Mouse (Mus musculus) MEL (cell line): ENCODE results near the gene Gnaz. TPM values are rescaled to one million over a fixed set of nuclear protein-coding genes. Genes with fewer than 3 reads are reported as not detected.

Experiments
- DNase-seq: peaks from one replicate; pipeline ENCODE4 v3.0.0; 2011; ENCODE audit warnings: low read depth, low spot score
- H3K27ac ChIP-seq: 2 replicates; pipeline ENCODE4 v1.5.1; 2012; ENCODE audit warnings: low read depth, mild to moderate bottlenecking, control low read depth, low read length, moderate library complexity; ENCODE audit not compliant: control insufficient read depth
- H3K27me3 ChIP-seq, 2 experiments: fragments of 150-350 bp in 1 of 2; sonication (generic) in 1 of 2; 2 replicates each; pipeline ENCODE4 v1.6.1; 2012; ENCODE audit warnings: low read length in 2 of 2, mild to moderate bottlenecking in 2 of 2, improper control_type of control experiment in 1 of 2, moderate library complexity in 1 of 2; ENCODE audit not compliant: insufficient read depth in 2 of 2, control insufficient read depth in 1 of 2
- H3K36me3 ChIP-seq, 2 experiments: 2 replicates each; pipeline ENCODE4 v1.6.1; 2012 to 2014; ENCODE audit warnings: low read length in 2 of 2, improper control_type of control experiment in 1 of 2, inconsistent platforms in 1 of 2, mild to moderate bottlenecking in 1 of 2; ENCODE audit not compliant: insufficient read depth in 2 of 2, control insufficient read depth in 1 of 2
- H3K4me1 ChIP-seq, 2 experiments: fragments of 150-350 bp in 1 of 2; sonication (generic) in 1 of 2; 2 replicates each; pipeline ENCODE4 v1.6.1; 2012; ENCODE audit warnings: low read length in 2 of 2, improper control_type of control experiment in 1 of 2, mild to moderate bottlenecking in 1 of 2; ENCODE audit not compliant: insufficient read depth in 2 of 2, control insufficient read depth in 1 of 2
- H3K4me3 ChIP-seq, 2 experiments: fragments of 150-350 bp in 1 of 2; sonication (generic) in 1 of 2; 2 replicates each; pipeline ENCODE4 v1.5.1; 2012; ENCODE audit warnings: low read depth in 2 of 2, low read length in 2 of 2, mild to moderate bottlenecking in 2 of 2, moderate library complexity in 2 of 2, control low read depth in 1 of 2, improper control_type of control experiment in 1 of 2; ENCODE audit not compliant: control insufficient read depth in 1 of 2, insufficient read depth in 1 of 2
- H3K79me2 ChIP-seq: 2 replicates; pipeline ENCODE4 v1.6.1; 2012; ENCODE audit warnings: mild to moderate bottlenecking, low read length, moderate library complexity; ENCODE audit not compliant: control insufficient read depth, poor library complexity, insufficient read depth
- H3K9ac ChIP-seq: 2 replicates; pipeline ENCODE4 v1.6.1; 2012; ENCODE audit warnings: low read depth, mild to moderate bottlenecking, control low read depth, low read length, moderate library complexity; ENCODE audit not compliant: control insufficient read depth, poor library complexity, severe bottlenecking
- H3K9me3 ChIP-seq: fragments of 150-350 bp; sonication (generic); replicated peaks from 2 replicates; pipeline ENCODE4 v1.6.1; 2012; ENCODE audit warnings: mild to moderate bottlenecking, low read length, improper control_type of control experiment, moderate library complexity; ENCODE audit not compliant: insufficient read depth
- EP300 ChIP-seq, 2 experiments: IDR thresholded peaks; 2 replicates each; pipeline ENCODE4 v1.6.1; 2011; ENCODE audit warnings: improper control_type of control experiment in 2 of 2, low read length in 2 of 2, low read depth in 1 of 2, mild to moderate bottlenecking in 1 of 2
- ETS1 ChIP-seq: IDR thresholded peaks from 2 replicates; pipeline ENCODE4 v1.6.1; 2012; ENCODE audit warnings: low read depth, mild to moderate bottlenecking, inconsistent platforms, low read length, improper control_type of control experiment, moderate library complexity
- GABPA ChIP-seq: IDR thresholded peaks from 2 replicates; pipeline ENCODE4 v1.6.1; 2012; ENCODE audit warnings: low read depth, mild to moderate bottlenecking, inconsistent platforms, low read length, improper control_type of control experiment, moderate library complexity
- JUND ChIP-seq: IDR thresholded peaks from 2 replicates; pipeline ENCODE4 v1.6.1; 2011; ENCODE audit warnings: low read depth, mild to moderate bottlenecking, improper control_type of control experiment, low read length
- KAT2A ChIP-seq: conservative IDR thresholded peaks from 2 replicates; pipeline ENCODE4 v1.6.1; 2012; ENCODE audit warnings: low read depth, low read length, improper control_type of control experiment, inconsistent platforms
- MAX ChIP-seq: IDR thresholded peaks from 2 replicates; pipeline ENCODE4 v1.6.1; 2011; ENCODE audit warnings: low read length, improper control_type of control experiment
- MEF2A ChIP-seq: IDR thresholded peaks from 2 replicates; pipeline ENCODE4 v1.6.1; 2014; ENCODE audit warnings: low read depth, mild to moderate bottlenecking, inconsistent platforms, low read length, improper control_type of control experiment; ENCODE audit not compliant: poor library complexity, insufficient replicate concordance, severe bottlenecking; ENCODE audit errors: extremely low read depth
- MYB ChIP-seq: IDR thresholded peaks from 2 replicates; pipeline ENCODE4 v1.6.1; 2011; ENCODE audit warnings: mild to moderate bottlenecking, low read depth, low read length, improper control_type of control experiment
- MYC ChIP-seq: IDR thresholded peaks from 2 replicates; pipeline ENCODE4 v1.6.1; 2011; ENCODE audit warnings: low read depth, mild to moderate bottlenecking, low read length, improper control_type of control experiment, moderate library complexity
- POLR2A ChIP-seq, 2 experiments: IDR thresholded peaks; 2 replicates each; pipeline ENCODE4 v1.6.1; 2011 to 2012; ENCODE audit warnings: low read length in 2 of 2, mild to moderate bottlenecking in 2 of 2, control low read depth in 1 of 2, improper control_type of control experiment in 1 of 2, low read depth in 1 of 2, moderate library complexity in 1 of 2; ENCODE audit not compliant: control insufficient read depth in 1 of 2, insufficient read depth in 1 of 2, poor library complexity in 1 of 2
- RAD21 ChIP-seq: IDR thresholded peaks from 2 replicates; pipeline ENCODE4 v1.6.1; 2011; ENCODE audit warnings: mild to moderate bottlenecking, low read depth, low read length, improper control_type of control experiment
- RCOR1 ChIP-seq: IDR thresholded peaks from 2 replicates; pipeline ENCODE4 v1.6.1; 2012; ENCODE audit warnings: low read depth, mild to moderate bottlenecking, inconsistent platforms, low read length, improper control_type of control experiment
- SMC3 ChIP-seq: IDR thresholded peaks from 2 replicates; pipeline ENCODE4 v1.6.1; 2011; ENCODE audit warnings: low read depth, low read length, improper control_type of control experiment
- TCF12 ChIP-seq: IDR thresholded peaks from 2 replicates; pipeline ENCODE4 v1.6.1; 2014; ENCODE audit warnings: low read depth, mild to moderate bottlenecking, inconsistent platforms, low read length, improper control_type of control experiment, moderate library complexity
- UBTF ChIP-seq: IDR thresholded peaks from 2 replicates; pipeline ENCODE4 v1.6.1; 2012; ENCODE audit warnings: low read depth, mild to moderate bottlenecking, inconsistent platforms, low read length, improper control_type of control experiment, moderate library complexity, borderline replicate concordance; ENCODE audit not compliant: insufficient read depth
- ZKSCAN1 ChIP-seq: IDR thresholded peaks from 2 replicates; pipeline ENCODE4 v1.6.1; 2012; ENCODE audit warnings: low read depth, mild to moderate bottlenecking, inconsistent platforms, low read length, improper control_type of control experiment, moderate library complexity
- polyA plus RNA-seq, 2 experiments: library from polyadenylated mRNA; stranded (reverse) in 1 of 2; unstranded in 1 of 2; fragments of >175 nt in 1 of 2; fragments of >200 nt in 1 of 2; gene quantifications; 2 replicates each; pipeline versions ENCODE4 v1.2.1 to v1.2.4; 2012; ENCODE audit warnings: low replicate concordance in 2 of 2, low read depth in 1 of 2; ENCODE audit not compliant: insufficient read length in 2 of 2, insufficient read depth in 1 of 2, missing spikeins in 1 of 2
- total RNA-seq: library from RNA; depleted of rRNA; stranded (reverse); fragments of 300-350 nt; gene quantifications from 2 replicates; pipeline ENCODE4 v1.2.3, GENCODE M21; 2012; rRNA removed

Gnaz gene
- total and polyA plus RNA-seq, 3 experiments: not detected

DNA sequence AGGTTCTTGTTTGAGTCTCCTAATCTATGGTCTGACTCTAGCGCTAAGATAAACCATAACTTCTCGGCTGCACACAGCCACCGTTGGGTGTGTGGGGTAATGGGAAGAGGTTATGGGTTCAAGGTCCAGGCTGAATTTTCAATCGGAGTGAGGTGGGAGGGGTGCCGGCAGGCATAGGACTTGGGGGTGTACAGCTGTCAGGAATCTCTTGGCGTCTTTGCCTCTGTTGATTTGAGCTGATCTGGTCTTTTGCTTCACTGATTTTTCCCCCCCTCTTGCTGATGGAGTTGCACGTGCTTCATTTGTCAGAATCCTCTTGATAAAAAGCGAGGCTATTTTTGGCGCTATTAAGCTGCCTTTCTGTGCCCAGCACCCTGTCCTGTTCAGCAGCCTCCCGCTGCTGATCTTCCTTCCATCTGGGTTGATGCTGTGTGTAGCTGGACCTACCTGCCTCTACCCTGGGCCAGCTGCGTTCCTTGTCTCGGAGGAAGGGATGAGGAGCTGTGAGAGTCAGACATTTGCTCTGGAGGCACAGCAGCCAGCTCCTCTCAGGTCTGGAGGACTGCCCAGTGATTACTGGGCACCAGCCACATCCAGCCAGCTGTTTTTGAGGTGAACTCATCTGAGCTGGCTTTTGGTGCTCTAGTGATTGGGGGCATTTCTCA lies 96.5 kb downstream of the Gnaz start:
- DNase-seq: no peak
- Histone ChIP-seq H3K27ac (no peak overlapping the region), H3K4me3 (no peak overlapping the region), H3K79me2 (no peaks in the 10 kb centered on the region), H3K36me3 (no peaks in the 10 kb centered on the region), H3K4me1 (no peaks in the 10 kb centered on the region), H3K27me3 (no peaks in the 10 kb centered on the region; a peak in 1 of 4 replicates), H3K9me3 (no peaks in the 10 kb centered on the region), H3K9ac (no peak overlapping the region)
- TF ChIP-seq MEF2A: no peak
- TF ChIP-seq MYC: no peak
- no peak for TF ChIP-seq SMC3
- no peak for TF ChIP-seq ETS1
- TF ChIP-seq POLR2A (IDR thresholded peaks at IDR 0.05; ENCODE audit: control insufficient read depth in 1 of 2, insufficient read depth in 1 of 2, low read depth in 1 of 2, low read length in 2 of 2, poor library complexity in 1 of 2): no peak
- no peak for TF ChIP-seq TCF12
- TF ChIP-seq ZKSCAN1: no peak
- no peak for TF ChIP-seq GABPA
- no peak for TF ChIP-seq MYB
- TF ChIP-seq KAT2A: no peak
- TF ChIP-seq RAD21: no peak
- TF ChIP-seq UBTF: no peak
- no peak for TF ChIP-seq EP300 (IDR thresholded peaks at IDR 0.05; ENCODE audit: low read depth in 1 of 2, low read length in 2 of 2)

DNA sequence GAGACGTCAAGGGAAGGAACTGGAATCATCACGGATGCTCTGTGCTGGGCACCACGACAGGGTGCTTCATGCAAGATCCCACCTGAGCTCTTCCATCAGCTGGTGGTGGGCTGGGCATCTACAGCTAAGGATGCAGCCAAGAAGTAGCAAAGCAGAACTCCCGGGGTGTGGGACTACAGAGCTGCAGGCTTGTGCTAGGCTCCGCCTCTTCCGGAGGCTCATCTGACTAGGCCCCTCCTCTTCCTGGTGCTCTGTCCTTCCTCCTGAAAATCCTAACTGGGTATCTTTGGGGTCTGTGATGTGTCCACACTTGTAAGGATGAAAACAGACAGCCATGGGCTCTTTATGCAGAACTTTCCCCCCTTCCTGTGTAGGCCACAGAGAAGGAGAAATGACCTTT lies 98.7 kb downstream of the Gnaz start:
- Histone ChIP-seq H3K9ac (no peak overlapping the region), H3K27ac (no peak overlapping the region), H3K4me1 (no peaks in the 10 kb centered on the region), H3K27me3 (no peaks in the 10 kb centered on the region; a peak in 1 of 4 replicates), H3K36me3 (no peaks in the 10 kb centered on the region), H3K9me3 (no peaks in the 10 kb centered on the region), H3K79me2 (no peaks in the 10 kb centered on the region), H3K4me3 (no peak overlapping the region)
- TF ChIP-seq MAX: no peak
- TF ChIP-seq MYB: no peak
- TF ChIP-seq RCOR1: no peak
- no peak for TF ChIP-seq RAD21
- TF ChIP-seq JUND: no peak
- no peak for DNase-seq

Other genes with a start within 250 kb of the Gnaz start
- not detected in 2 replicates for gene Rsph14, start 65.4 kb downstream of the Gnaz start, total RNA-seq
- gene Rsph14, start 65.4 kb downstream of the Gnaz start, polyA plus RNA-seq: not detected
- gene Rab36, start 69.9 kb downstream of the Gnaz start, total RNA-seq: not detected in 2 replicates
- not detected for gene Rab36, start 69.9 kb downstream of the Gnaz start, polyA plus RNA-seq
- not detected in 2 replicates for gene Bcr, start 93.4 kb downstream of the Gnaz start, total RNA-seq
- not detected for gene Bcr, start 93.4 kb downstream of the Gnaz start, polyA plus RNA-seq
- gene Specc1l, start 244.9 kb downstream of the Gnaz start, total RNA-seq: 12.3 and 13.6 TPM in 2 replicates
- gene Specc1l, start 244.9 kb downstream of the Gnaz start, polyA plus RNA-seq: 10 to 100 TPM; 15.1 to 30.6 TPM